Mouse (Mus musculus): ENCODE data around the gene Slc35d1. TPM values are rescaled to one million over a fixed set of nuclear protein-coding genes. Genes with fewer than 3 reads are reported as not detected.

Gene Slc35d1
- polyA plus RNA-seq, 1 experiment from 2014 or later = 11.4 TPM

GRCm38 (mm10) chr4:103123606-103124005 lies 91.4 kb downstream of the Slc35d1 start:
- peaks cover 19% of the 10 kb centered on the region for H3K4me1 ChIP-seq
- no peak overlapping the region for H3K9ac ChIP-seq
- H3K27me3 ChIP-seq = no peaks in the 10 kb centered on the region
- no peak overlapping the region for H3K27ac ChIP-seq
- no peaks in the 10 kb centered on the region for H3K36me3 ChIP-seq
- ATAC-seq (ENCODE audit: insufficient number of reproducible peaks, low FRiP score, low TSS enrichment, low read depth) = no peak
- H3K4me2 ChIP-seq = no peak overlapping the region
- H3K4me3 ChIP-seq = no peak overlapping the region
- H3K9me3 ChIP-seq = no peaks in the 10 kb centered on the region

GRCm38 (mm10) chr4:103123086-103123485 lies 91.9 kb downstream of the Slc35d1 start:
- no peak overlapping the region for H3K4me3 ChIP-seq
- no peak for ATAC-seq (ENCODE audit: insufficient number of reproducible peaks, low FRiP score, low TSS enrichment, low read depth)
- H3K27me3 ChIP-seq = no peaks in the 10 kb centered on the region
- WGBS = 60% methylated on average over 2 of the region's 2 CpGs
- peaks cover 19% of the 10 kb centered on the region for H3K4me1 ChIP-seq
- H3K4me2 ChIP-seq = no peak overlapping the region
- H3K9ac ChIP-seq = no peak overlapping the region
- H3K27ac ChIP-seq = no peak overlapping the region
- no peaks in the 10 kb centered on the region for H3K9me3 ChIP-seq
- no peaks in the 10 kb centered on the region for H3K36me3 ChIP-seq

GRCm38 (mm10) chr4:103120874-103121389 lies 94.0 kb downstream of the Slc35d1 start:
- H3K9me3 ChIP-seq = no peaks in the 10 kb centered on the region
- no peak overlapping the region for H3K9ac ChIP-seq
- H3K27ac ChIP-seq = no peak overlapping the region
- H3K36me3 ChIP-seq = 0 out of 2 replicates have a peak, but pooled peaks cover 4% of the 10 kb centered on the region
- H3K4me3 ChIP-seq = peak overlapping the region; percentile 94; the same call in 1 of the 2 replicates
- 86% methylated on average over 9 of the region's 9 CpGs for WGBS
- ATAC-seq (ENCODE audit: insufficient number of reproducible peaks, low FRiP score, low TSS enrichment, low read depth) = no peak
- H3K4me1 ChIP-seq = peaks cover 19% of the 10 kb centered on the region
- no peaks in the 10 kb centered on the region for H3K27me3 ChIP-seq
- H3K4me2 ChIP-seq = peak overlapping the region; percentile 53; the same call in 1 of the 2 replicates

Other genes starting within 250 kb of the Slc35d1 start
- 0.41 TPM in 1 of 2 replicates, not detected in the other for gene Tctex1d1, start 236.6 kb downstream of the Slc35d1 start, polyA plus RNA-seq (2015; fragmentation: Nextera tagmentation; extraction: Ambion mirVana)
- gene Insl5, start 188.3 kb downstream of the Slc35d1 start, polyA plus RNA-seq (2015; fragmentation: Nextera tagmentation; extraction: Ambion mirVana) = not detected in 2 replicates
- gene Mier1, start 100.8 kb downstream of the Slc35d1 start, polyA plus RNA-seq (2015; fragmentation: Nextera tagmentation; extraction: Ambion mirVana) = 43.2 and 48.6 TPM in 2 replicates
- 3.5 and 4.2 TPM in 2 replicates for gene Wdr78, start 100.6 kb downstream of the Slc35d1 start, polyA plus RNA-seq (2015; fragmentation: Nextera tagmentation; extraction: Ambion mirVana)
- gene 4921539E11Rik, start 75.7 kb upstream of the Slc35d1 start, polyA plus RNA-seq (2015; fragmentation: Nextera tagmentation; extraction: Ambion mirVana) = not detected in 2 replicates
- gene Oma1, start 98.6 kb upstream of the Slc35d1 start, polyA plus RNA-seq (2015; fragmentation: Nextera tagmentation; extraction: Ambion mirVana) = 14.1 and 18.6 TPM in 2 replicates